Mouse (Mus musculus): ENCODE measurements at regions not wholly inside any gene's neighbourhood (a gene's known extent, or its start where the extent isn't known, plus 50 kb on each side); places are given as distances from the start of the nearest gene placed in this dataset.

DNA sequence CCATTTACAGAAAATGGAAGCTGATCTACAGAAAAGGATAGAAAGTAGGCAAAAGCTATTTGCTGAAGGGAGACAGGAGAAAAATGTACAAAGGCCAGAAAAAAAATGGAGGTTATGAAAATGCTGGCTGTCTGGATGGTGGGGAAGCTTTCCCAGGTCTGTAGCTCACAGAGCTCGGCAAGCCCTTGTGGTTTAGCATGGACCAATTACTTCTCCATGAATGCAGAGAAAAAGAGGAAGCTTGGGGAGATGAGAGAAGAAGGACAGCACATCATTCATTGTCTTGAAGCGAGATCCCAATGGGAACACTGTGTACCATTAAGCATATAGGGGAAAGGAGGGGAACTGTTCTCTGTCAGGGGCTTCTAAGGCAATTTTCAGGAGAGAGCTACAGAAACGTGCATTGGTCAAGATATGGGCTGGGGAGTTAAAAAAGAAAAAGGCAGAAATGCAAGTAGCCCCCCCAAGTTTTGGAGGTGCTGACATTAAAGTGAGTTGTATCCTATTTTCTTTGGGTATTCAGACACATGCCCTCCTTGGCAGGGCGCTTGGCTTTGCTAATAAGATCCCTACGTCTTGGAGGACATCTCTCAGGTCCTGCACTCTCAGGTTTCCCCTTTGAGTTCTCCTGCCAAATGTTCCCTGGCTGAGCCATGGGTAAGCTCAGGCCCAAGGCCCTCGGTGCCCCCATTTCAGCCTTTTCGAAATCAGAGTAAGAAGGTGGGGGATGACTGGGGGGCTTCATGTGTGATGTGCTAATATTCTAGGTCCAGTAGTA, 105.8 kb upstream of the Jun start:
- Histone ChIP-seq H3K4me3 (ENCODE audit: control insufficient read depth, insufficient read depth, low read length) (no peak overlapping the region), H3K27me3 (ENCODE audit: control insufficient read depth, insufficient read depth, low read length) (no peaks in the 10 kb centered on the region), H3K27ac (ENCODE audit: control insufficient read depth, insufficient read depth, low read length) (no peak overlapping the region), H3K4me1 (replicated peaks; ENCODE audit: control insufficient read depth, insufficient read depth, low read length) (peaks cover 10% of the 10 kb centered on the region), H3K36me3 (ENCODE audit: control insufficient read depth, insufficient read depth, low read length) (no peaks in the 10 kb centered on the region)
- no peak for DNase-seq
- TF ChIP-seq CTCF (IDR thresholded peaks at IDR 0.05; ENCODE audit: borderline replicate concordance, control insufficient read depth, extremely low read depth, insufficient read depth, low read length, poor library complexity), result no peak
- WGBS, result 76% methylated on average over 7 of the region's 7 CpGs

DNA sequence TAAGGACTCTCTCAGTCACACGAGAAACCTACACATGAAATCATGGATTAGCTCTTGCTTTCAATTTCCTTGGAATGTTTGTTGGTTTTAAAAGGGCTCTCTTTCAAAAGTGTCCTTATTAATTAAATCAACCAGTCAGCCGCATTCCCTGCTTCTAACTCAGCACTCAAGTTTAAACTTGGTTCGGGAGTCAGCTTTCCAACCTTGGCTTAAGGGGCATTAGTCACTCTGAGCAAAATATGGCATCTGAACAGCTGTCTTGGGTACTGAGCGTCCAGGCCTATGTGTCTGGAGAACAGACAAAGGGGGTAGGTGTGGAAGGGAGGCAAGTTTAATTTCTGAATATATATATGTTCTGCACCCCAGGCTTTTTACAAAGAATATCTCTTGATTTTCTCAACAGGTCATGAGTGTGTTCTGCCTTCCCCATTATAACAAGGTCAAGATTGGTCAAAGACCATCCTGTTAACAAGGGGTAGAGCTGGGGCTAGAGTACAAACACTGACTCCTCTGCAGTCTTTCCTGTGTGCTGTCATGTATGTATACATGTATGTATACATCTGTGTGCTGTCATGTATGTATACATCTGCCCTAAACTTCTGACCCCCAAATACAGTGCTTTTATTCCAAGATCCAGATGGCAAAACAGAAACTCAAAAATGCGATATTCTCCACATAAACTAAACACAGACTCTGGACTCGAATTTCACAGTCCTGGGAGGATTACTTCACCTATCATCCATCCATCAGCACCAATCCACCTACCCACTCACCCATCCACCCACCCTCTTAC, 106.8 kb upstream of the Jun start:
- Histone ChIP-seq H3K4me3 (ENCODE audit: control insufficient read depth, insufficient read depth, low read length) (no peak overlapping the region), H3K27ac (ENCODE audit: control insufficient read depth, insufficient read depth, low read length) (no peak overlapping the region), H3K27me3 (ENCODE audit: control insufficient read depth, insufficient read depth, low read length) (no peaks in the 10 kb centered on the region), H3K36me3 (ENCODE audit: control insufficient read depth, insufficient read depth, low read length) (no peaks in the 10 kb centered on the region), H3K4me1 (replicated peaks; ENCODE audit: control insufficient read depth, insufficient read depth, low read length) (peaks cover 10% of the 10 kb centered on the region)
- no peak for DNase-seq
- WGBS, result 93% methylated on average over 6 of the region's 6 CpGs
- no peak for TF ChIP-seq CTCF (IDR thresholded peaks at IDR 0.05; ENCODE audit: borderline replicate concordance, control insufficient read depth, extremely low read depth, insufficient read depth, low read length, poor library complexity)
- no peak for TF ChIP-seq POLR2A (IDR thresholded peaks at IDR 0.05; ENCODE audit: control insufficient read depth, extremely low read depth, insufficient read depth, low read length, poor library complexity)

DNA sequence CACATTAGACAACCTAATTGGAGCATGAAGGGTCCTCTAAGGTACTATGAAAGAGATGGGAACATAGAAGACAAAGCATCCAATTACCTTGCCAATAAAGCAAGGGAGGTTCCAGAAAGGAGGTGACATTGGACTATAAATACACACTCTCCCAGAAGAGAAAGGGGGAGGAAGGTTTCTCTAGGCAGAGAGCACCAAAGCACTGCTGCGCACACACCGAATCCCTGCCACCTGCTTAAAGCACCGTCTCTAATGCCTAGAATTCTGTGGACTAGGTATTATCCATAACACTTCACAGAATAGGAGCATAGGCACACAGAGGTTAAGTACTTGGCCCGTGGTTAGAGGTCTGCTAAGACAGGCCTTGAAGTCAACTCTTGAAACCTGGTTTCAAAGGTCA, 107.8 kb upstream of the Jun start:
- WGBS, result 78% methylated on average over 4 of the region's 4 CpGs
- H3K27me3 ChIP-seq (ENCODE audit: control insufficient read depth, insufficient read depth, low read length), result no peaks in the 10 kb centered on the region
- no peak for DNase-seq
- no peak overlapping the region for H3K4me3 ChIP-seq (ENCODE audit: control insufficient read depth, insufficient read depth, low read length)
- H3K27ac ChIP-seq (ENCODE audit: control insufficient read depth, insufficient read depth, low read length), result no peak overlapping the region
- TF ChIP-seq POLR2A (IDR thresholded peaks at IDR 0.05; ENCODE audit: control insufficient read depth, extremely low read depth, insufficient read depth, low read length, poor library complexity) (no peak), CTCF (IDR thresholded peaks at IDR 0.05; ENCODE audit: borderline replicate concordance, control insufficient read depth, extremely low read depth, insufficient read depth, low read length, poor library complexity) (no peak)
- H3K4me1 ChIP-seq (replicated peaks; ENCODE audit: control insufficient read depth, insufficient read depth, low read length), result peaks cover 10% of the 10 kb centered on the region
- no peaks in the 10 kb centered on the region for H3K36me3 ChIP-seq (ENCODE audit: control insufficient read depth, insufficient read depth, low read length)

DNA sequence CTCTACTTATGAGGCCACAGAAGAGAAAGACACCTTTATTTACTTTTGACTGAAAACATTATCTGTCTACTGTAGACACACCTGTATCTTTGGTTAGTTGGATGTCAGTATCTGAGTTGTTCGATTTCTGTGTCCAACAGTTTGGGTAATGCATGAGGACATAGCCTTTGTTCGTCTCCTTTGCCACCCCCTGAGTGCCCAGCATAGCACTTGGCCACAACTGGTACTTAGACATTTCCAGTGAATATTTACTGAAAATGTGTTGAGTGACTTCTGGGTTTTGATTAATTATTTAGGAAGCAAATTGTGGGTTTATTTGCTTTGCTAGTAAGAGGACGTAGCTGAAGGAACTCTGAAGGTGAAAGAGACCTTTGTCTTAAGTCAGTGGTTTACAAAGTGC, 108.4 kb upstream of the Jun start:
- Histone ChIP-seq H3K27me3 (ENCODE audit: control insufficient read depth, insufficient read depth, low read length) (no peaks in the 10 kb centered on the region), H3K27ac (ENCODE audit: control insufficient read depth, insufficient read depth, low read length) (no peak overlapping the region), H3K4me1 (replicated peaks; ENCODE audit: control insufficient read depth, insufficient read depth, low read length) (peaks cover 10% of the 10 kb centered on the region), H3K36me3 (ENCODE audit: control insufficient read depth, insufficient read depth, low read length) (no peaks in the 10 kb centered on the region), H3K4me3 (ENCODE audit: control insufficient read depth, insufficient read depth, low read length) (no peak overlapping the region)
- DNase-seq, result no peak
- TF ChIP-seq POLR2A (IDR thresholded peaks at IDR 0.05; ENCODE audit: control insufficient read depth, extremely low read depth, insufficient read depth, low read length, poor library complexity) (no peak), CTCF (IDR thresholded peaks at IDR 0.05; ENCODE audit: borderline replicate concordance, control insufficient read depth, extremely low read depth, insufficient read depth, low read length, poor library complexity) (no peak)
- 95% methylated on average over 3 of the region's 3 CpGs for WGBS

DNA sequence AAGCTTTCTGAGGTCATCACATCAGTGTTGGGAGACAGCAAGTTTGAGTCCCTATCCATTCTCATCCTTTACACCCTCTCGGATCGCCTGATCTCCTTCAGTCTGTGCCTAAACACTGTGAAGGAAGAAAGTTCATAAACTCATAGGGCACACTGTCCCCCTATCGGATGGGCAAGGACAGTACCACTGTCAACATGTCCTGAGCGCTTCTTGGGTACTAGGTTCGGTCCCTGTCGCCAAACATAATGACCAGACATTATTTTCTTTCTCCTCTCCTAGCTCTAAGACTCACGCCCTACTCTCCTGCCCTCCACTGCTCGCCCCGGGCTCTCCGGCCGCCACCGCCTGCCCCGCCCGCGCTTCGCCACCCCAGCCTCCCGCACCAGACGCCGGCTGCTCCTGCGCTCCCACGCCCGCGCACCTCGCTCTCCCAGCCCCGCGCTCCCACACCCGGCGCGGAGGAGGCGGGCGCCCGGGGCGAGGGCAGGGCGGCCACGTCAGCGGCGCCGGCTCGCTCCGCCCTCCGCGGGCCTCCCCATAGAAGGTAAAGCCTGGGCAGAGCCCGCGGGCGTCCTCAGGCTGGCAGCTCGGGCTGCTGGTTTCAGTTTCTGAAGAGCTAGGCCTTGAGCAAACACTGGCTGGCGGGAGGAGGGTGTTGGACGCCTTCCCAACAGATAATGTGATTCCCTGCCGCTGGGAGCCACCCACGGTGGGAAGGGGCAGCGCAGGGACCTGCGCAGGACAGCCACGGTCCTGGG, 109.1 kb upstream of the Jun start:
- no peaks in the 10 kb centered on the region for H3K36me3 ChIP-seq (ENCODE audit: control insufficient read depth, insufficient read depth, low read length)
- H3K4me1 ChIP-seq (replicated peaks; ENCODE audit: control insufficient read depth, insufficient read depth, low read length), result peaks cover 10% of the 10 kb centered on the region
- WGBS, result 4% methylated on average over 53 of the region's 53 CpGs
- TF ChIP-seq POLR2A (IDR thresholded peaks at IDR 0.05; ENCODE audit: control insufficient read depth, extremely low read depth, insufficient read depth, low read length, poor library complexity) (peak; percentile 92), CTCF (IDR thresholded peaks at IDR 0.05; ENCODE audit: borderline replicate concordance, control insufficient read depth, extremely low read depth, insufficient read depth, low read length, poor library complexity) (peak; percentile 57; the same call in 1 of the 2 replicates)
- H3K27ac ChIP-seq (ENCODE audit: control insufficient read depth, insufficient read depth, low read length), result peak overlapping the region; percentile 60
- peak; percentile 88 for DNase-seq
- H3K27me3 ChIP-seq (ENCODE audit: control insufficient read depth, insufficient read depth, low read length), result no peaks in the 10 kb centered on the region
- H3K4me3 ChIP-seq (ENCODE audit: control insufficient read depth, insufficient read depth, low read length), result peak overlapping the region; percentile 62

DNA sequence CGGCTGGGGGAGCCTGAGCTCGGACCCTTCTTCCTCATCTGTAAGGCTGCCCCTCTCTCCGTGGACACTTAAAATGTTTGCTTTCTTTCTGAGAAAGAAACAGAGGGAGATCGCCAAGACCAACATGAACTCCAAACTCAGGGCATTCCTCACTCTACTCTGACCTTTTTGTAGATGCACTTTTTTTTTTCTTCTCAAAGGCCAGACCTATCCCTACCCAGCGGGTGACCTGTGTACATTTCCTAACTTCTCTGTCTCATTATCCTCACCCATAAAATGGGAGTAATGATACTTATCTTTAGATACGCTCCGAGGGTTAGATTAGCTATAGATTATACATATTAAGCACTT, 109.6 kb upstream of the Jun start:
- H3K4me1 ChIP-seq (replicated peaks; ENCODE audit: control insufficient read depth, insufficient read depth, low read length), result peaks cover 10% of the 10 kb centered on the region

More for the DNA sequence above, 109.6 kb upstream of the Jun start:
- Histone ChIP-seq H3K4me3 (ENCODE audit: control insufficient read depth, insufficient read depth, low read length) (peak overlapping the region; percentile 62), H3K27me3 (ENCODE audit: control insufficient read depth, insufficient read depth, low read length) (no peaks in the 10 kb centered on the region), H3K27ac (ENCODE audit: control insufficient read depth, insufficient read depth, low read length) (peak overlapping the region; percentile 60), H3K36me3 (ENCODE audit: control insufficient read depth, insufficient read depth, low read length) (no peaks in the 10 kb centered on the region)
- no peak for TF ChIP-seq CTCF (IDR thresholded peaks at IDR 0.05; ENCODE audit: borderline replicate concordance, control insufficient read depth, extremely low read depth, insufficient read depth, low read length, poor library complexity)
- DNase-seq, result no peak
- WGBS, result 32% methylated on average over 7 of the region's 7 CpGs
